Mouse (Mus musculus): ENCODE measurements at regions not wholly inside any gene's neighbourhood (a gene's known extent, or its start where the extent isn't known, plus 50 kb on each side); places are given as distances from the start of the nearest gene placed in this dataset.

DNA sequence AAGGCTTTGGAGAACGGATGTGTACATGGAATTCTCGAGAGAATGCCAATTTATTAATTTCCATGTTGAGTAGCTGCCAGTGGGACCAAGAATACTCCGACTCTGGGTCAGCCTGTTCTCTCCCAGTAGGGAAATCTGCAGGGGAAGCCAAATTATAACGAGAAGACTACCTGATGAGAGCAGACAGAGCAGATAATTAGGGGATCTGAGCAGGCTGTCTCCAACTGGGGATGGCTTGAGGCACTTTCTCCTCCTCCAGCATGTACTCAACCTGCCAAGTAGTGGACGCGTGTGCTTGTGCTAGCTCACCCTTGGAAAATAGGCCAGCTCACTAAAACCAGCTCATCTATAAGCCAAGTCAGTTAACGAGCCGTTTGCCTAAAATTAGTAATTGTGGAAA lies 80.5 kb upstream of the Eif4g2 start:
- no peak for TF ChIP-seq CTCF (conservative IDR thresholded peaks at IDR 0.05; ENCODE audit: low read length)
- TF ChIP-seq POU5F1 (IDR thresholded peaks at IDR 0.05; ENCODE audit: borderline replicate concordance, low read length) = no peak

Data from E14TG2a.4 (cell line).